Mouse (Mus musculus) olfactory bulb, adult 2 months (tissue): ENCODE data around the gene Wnk2.

ENCODE experiments used
- CTCF ChIP-seq: fragments of 200-500 bp; IDR thresholded peaks from 2 replicates; pipeline ENCODE4 v1.5.1; 2012; ENCODE audit warnings: low read depth, mild to moderate bottlenecking, low read length, moderate library complexity; ENCODE audit not compliant: insufficient read depth
- POLR2A ChIP-seq: fragments of 200-500 bp; IDR thresholded peaks from 2 replicates; pipeline ENCODE4 v1.6.1; 2012; ENCODE audit warnings: mild to moderate bottlenecking, low read depth, low read length, moderate library complexity; ENCODE audit not compliant: insufficient read depth

DNA sequence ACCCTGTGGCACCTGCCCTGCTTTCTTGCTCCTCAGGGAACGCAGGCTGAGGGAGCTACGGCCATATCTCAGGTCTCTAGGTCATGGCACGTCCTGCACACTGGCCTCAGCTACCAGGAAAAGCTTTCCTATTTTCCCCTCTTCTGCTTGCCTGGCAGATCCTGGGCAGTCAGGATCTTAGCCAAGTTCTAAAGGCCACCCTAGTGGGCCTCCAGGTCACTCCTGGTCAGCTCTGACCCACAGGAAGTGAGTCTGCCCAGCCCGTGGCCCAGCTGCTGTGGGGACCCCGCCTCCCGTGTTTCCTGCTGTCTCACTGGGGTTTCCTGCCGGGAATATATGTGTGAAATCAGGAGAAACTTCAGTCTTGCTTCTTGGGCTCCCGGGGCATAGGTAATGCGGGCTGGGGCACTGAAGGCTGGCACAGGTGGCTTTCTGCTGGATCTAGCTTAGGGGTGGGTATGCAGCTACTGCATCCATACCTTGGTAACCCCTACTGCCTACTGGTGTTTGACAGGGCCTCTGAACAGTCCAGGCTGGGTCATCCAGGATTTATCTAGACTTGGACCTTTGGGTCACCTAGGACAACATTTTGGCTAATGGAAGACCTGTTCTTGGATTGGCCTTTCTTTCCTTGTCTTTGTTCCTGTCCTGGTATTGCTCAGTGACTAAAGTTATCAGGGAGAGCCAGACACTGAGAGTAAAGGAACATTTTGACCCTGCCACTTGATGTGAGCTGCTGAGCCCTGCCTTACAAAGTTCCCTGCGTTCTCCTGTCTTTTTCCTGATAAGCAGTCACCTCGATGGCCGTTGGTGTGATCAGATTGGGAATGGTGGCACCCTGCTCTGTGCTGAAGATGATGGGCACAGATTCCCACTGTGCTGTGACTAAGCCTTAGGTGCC lies 42.4 kb upstream of the Wnk2 start:
- no peak for TF ChIP-seq CTCF
- TF ChIP-seq POLR2A = no peak
